In the genomic region with DNA sequence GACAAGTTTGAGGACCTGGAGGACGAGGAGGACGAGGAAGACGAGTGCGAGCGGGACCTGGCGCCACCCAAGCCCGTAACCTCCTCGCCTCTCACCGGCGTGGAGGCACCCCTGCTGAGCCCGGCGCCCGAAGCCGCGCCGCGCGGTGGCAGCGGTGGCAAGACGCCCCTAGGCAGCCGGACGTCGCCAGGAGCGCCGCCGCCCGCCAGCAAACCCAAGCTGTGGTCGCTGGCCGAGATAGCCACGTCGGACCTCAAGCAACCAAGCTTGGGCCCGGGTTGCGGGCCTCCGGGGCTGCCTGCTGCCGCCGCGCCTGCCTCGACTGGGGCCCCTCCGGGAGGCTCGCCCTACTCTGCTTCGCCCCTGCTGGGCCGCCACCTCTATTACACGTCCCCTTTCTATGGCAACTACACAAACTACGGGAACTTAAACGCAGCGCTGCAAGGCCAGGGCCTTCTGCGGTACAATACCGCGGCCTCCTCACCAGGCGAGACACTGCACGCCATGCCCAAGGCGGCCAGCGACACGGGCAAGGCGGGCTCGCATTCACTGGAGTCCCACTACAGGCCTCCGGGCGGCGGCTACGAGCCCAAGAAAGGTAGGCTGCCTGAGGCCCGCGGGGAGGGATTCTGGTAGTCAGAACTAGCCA, we compare ENCODE assay signal across 9 mouse cellular contexts. TPM values are rescaled to one million over a fixed set of nuclear protein-coding genes. Genes with fewer than 3 reads are reported as not detected.
DNase-seq lines count a peak whose midpoint lies in the region; ATAC-seq and TF ChIP-seq lines count a peak whose summit lies in the region.
"Had no signal": no experiment of that assay in that cellular context is flagged by ENCODE, and none has a peak within 500 bp of the region (broad histone marks: within the 10 kb centered on the region; RNA-seq: fewer than 3 reads in every experiment).

No protein-coding gene starts in this region.

- 2% methylated on average over 62 of the region's 62 CpGs for WGBS in lung, adult 2 months
- under 1% methylated on average over 61 of the region's 62 CpGs for WGBS in embryonic facial prominence, embryonic 15.5 days
- WGBS in intestine, embryonic 16.5 days: 5% methylated on average over 62 of the region's 62 CpGs
- WGBS in neural tube, embryonic 14.5 days: 1% methylated on average over 62 of the region's 62 CpGs

- H3K27me3 ChIP-seq in embryonic facial prominence, embryonic 15.5 days: peaks cover 88% of the 10 kb centered on the region
- H3K27me3 ChIP-seq in intestine, embryonic 16.5 days (replicated peaks; ENCODE audit: control insufficient read depth, insufficient read depth, low read length): peaks cover 87% of the 10 kb centered on the region
- peaks cover 54% of the 10 kb centered on the region for H3K27me3 ChIP-seq in neural tube, embryonic 14.5 days (ENCODE audit: control insufficient read depth, insufficient read depth, low read length)

- no peak for TF ChIP-seq POLR2A in lung, adult 2 months (IDR thresholded peaks at IDR 0.05; ENCODE audit: borderline replicate concordance, extremely low read depth, low read depth, low read length)

- peak; percentile 46 for DNase-seq in lung, adult 2 months
- no peak for DNase-seq in lung, adult 18-20 months
- no peak for DNase-seq in urinary bladder, adult 2 months (ENCODE audit: low spot score)
- DNase-seq in adrenal gland, adult 18-20 months (ENCODE audit: low spot score in 2 of 2): no peak
- DNase-seq in thymus, postnatal 36 days: no peak

- H3K9me3 ChIP-seq in embryonic facial prominence, embryonic 15.5 days (replicated peaks): no peaks in the 10 kb centered on the region
- no peaks in the 10 kb centered on the region for H3K9me3 ChIP-seq in intestine, embryonic 16.5 days (ENCODE audit: control insufficient read depth, low read length)
- H3K9me3 ChIP-seq in neural tube, embryonic 14.5 days (ENCODE audit: control insufficient read depth, low read length): no peaks in the 10 kb centered on the region

- no peak for ATAC-seq in embryonic facial prominence, embryonic 15.5 days (ENCODE audit: insufficient number of reproducible peaks, low FRiP score, low TSS enrichment, low read depth)
- ATAC-seq in intestine, embryonic 16.5 days: no peak
- no peak for ATAC-seq in neural tube, embryonic 14.5 days (ENCODE audit: low read depth)

- no peaks in the 10 kb centered on the region for H3K4me1 ChIP-seq in lung, adult 2 months (ENCODE audit: control insufficient read depth, insufficient read depth, low read length)
- peaks cover 34% of the 10 kb centered on the region for H3K4me1 ChIP-seq in embryonic facial prominence, embryonic 15.5 days
- H3K4me1 ChIP-seq in intestine, embryonic 16.5 days (ENCODE audit: control insufficient read depth, insufficient read depth, low read length): peaks cover 21% of the 10 kb centered on the region
- H3K4me1 ChIP-seq in neural tube, embryonic 14.5 days (ENCODE audit: control insufficient read depth, insufficient read depth, low read length): peaks cover 15% of the 10 kb centered on the region; the same call in 1 of the 2 replicates

- H3K4me3 ChIP-seq in lung, adult 2 months (replicated peaks; ENCODE audit: extremely low read depth, low read depth, low read length): peak overlapping the region; percentile 69
- H3K4me3 ChIP-seq in embryonic facial prominence, embryonic 15.5 days (replicated peaks): peak overlapping the region; percentile 62
- peak overlapping the region; percentile 3; the same call in 1 of the 2 replicates for H3K4me3 ChIP-seq in intestine, embryonic 16.5 days (ENCODE audit: low read length)
- peak overlapping the region; percentile 49 for H3K4me3 ChIP-seq in neural tube, embryonic 14.5 days (ENCODE audit: low read depth, low read length)

- peak overlapping the region; percentile 93 for H3K4me2 ChIP-seq in embryonic facial prominence, embryonic 15.5 days (replicated peaks)
- 0 out of 2 replicates have a peak overlapping the region, but pooled peaks have one; percentile 16 for H3K4me2 ChIP-seq in intestine, embryonic 16.5 days (ENCODE audit: low read depth, low read length)
- H3K4me2 ChIP-seq in neural tube, embryonic 14.5 days (ENCODE audit: low read depth, low read length): peak overlapping the region; percentile 67

- H3K36me3 ChIP-seq in embryonic facial prominence, embryonic 15.5 days: no peaks in the 10 kb centered on the region
- no peaks in the 10 kb centered on the region for H3K36me3 ChIP-seq in intestine, embryonic 16.5 days (ENCODE audit: control insufficient read depth, insufficient read depth, low read length)
- H3K36me3 ChIP-seq in neural tube, embryonic 14.5 days (ENCODE audit: control insufficient read depth, insufficient read depth, low read length): no peaks in the 10 kb centered on the region

- H3K9ac ChIP-seq in embryonic facial prominence, embryonic 15.5 days: peak overlapping the region; percentile 18; the same call in 1 of the 2 replicates
- H3K9ac ChIP-seq in intestine, embryonic 16.5 days (ENCODE audit: low read depth, low read length): no peak overlapping the region
- H3K9ac ChIP-seq in neural tube, embryonic 14.5 days (replicated peaks; ENCODE audit: low read depth, low read length): peak overlapping the region; percentile 52

- no peak overlapping the region for H3K27ac ChIP-seq in embryonic facial prominence, embryonic 15.5 days (replicated peaks)
- no peak overlapping the region for H3K27ac ChIP-seq in intestine, embryonic 16.5 days (ENCODE audit: low read length)
- H3K27ac ChIP-seq in neural tube, embryonic 14.5 days (ENCODE audit: low read depth, low read length): no peak overlapping the region
- H3K27ac ChIP-seq: macrophage had no signal

- TF ChIP-seq CTCF in lung, adult 2 months (IDR thresholded peaks at IDR 0.05; ENCODE audit: insufficient read depth, low read length): no peak

RNA-seq across cellular contexts. Expression of a gene that starts 2.9 kb away (rescaled TPM):
- 62.3 and 147 TPM in 2 replicates for polyA plus RNA-seq in lung, adult 2 months (2012; rRNA removed)
- 35.2 and 37.1 TPM in 2 replicates for polyA plus RNA-seq in embryonic facial prominence, embryonic 15.5 days (2015; fragmentation: Nextera tagmentation; extraction: Ambion mirVana)
- not detected in 2 replicates for polyA plus RNA-seq in intestine, embryonic 16.5 days (2015; fragmentation: Nextera tagmentation; extraction: Ambion mirVana)
- polyA plus RNA-seq in neural tube, embryonic 14.5 days (2014; fragmentation: Nextera tagmentation; extraction: Ambion mirVana): 8.6 and 11.6 TPM in 2 replicates
- polyA plus RNA-seq in urinary bladder, adult 2 months (2012; rRNA removed): 1.0 and 2.0 TPM in 2 replicates
- total RNA-seq in adrenal gland, adult 18-20 months (2021): under 1 TPM; 0.27 to 0.32 TPM
- polyA plus RNA-seq: macrophage had no signal

Comparison
In these comparisons a context has a peak if more than half of its experiments do, and no peak if none do; other contexts are left out.
1. H3K4me3 ChIP-seq: peak in every context shown above with its lines; median percentile 69 in lung, adult 2 months; 62 in embryonic facial prominence, embryonic 15.5 days; 49 in neural tube, embryonic 14.5 days; 3 in intestine, embryonic 16.5 days.
2. H3K4me2 ChIP-seq: peak in every context shown above with its lines; median percentile 93 in embryonic facial prominence, embryonic 15.5 days; 67 in neural tube, embryonic 14.5 days; 16 in intestine, embryonic 16.5 days.